Mouse (Mus musculus) C2C12 (cell line): ENCODE data around the gene Marf1. TPM values are rescaled to one million over a fixed set of nuclear protein-coding genes. Genes with fewer than 3 reads are reported as not detected.

Experiments used
- H3K27me3 ChIP-seq: one replicate; pipeline ENCODE4 v1.6.1; 2011; ENCODE audit not compliant: control insufficient read depth, insufficient read depth, insufficient read length
- H3K36me3 ChIP-seq: one replicate; pipeline ENCODE4 v1.6.1; 2011; ENCODE audit not compliant: control insufficient read depth, insufficient read depth
- H3K4me3 ChIP-seq: one replicate; pipeline ENCODE4 v1.5.1; 2011; ENCODE audit warnings: mild to moderate bottlenecking, control low read depth; ENCODE audit not compliant: poor library complexity, insufficient read depth, severe bottlenecking
- H3K79me2 ChIP-seq: one replicate; pipeline ENCODE4 v1.6.1; 2011; ENCODE audit not compliant: control insufficient read depth, insufficient read depth
- H3K79me3 ChIP-seq: one replicate; pipeline ENCODE4 v1.6.1; 2011; ENCODE audit warnings: low read depth, control low read depth
- H3ac ChIP-seq: one replicate; pipeline ENCODE3; 2011; ENCODE audit warnings: low read depth; ENCODE audit not compliant: control insufficient read depth, insufficient read length
- CEBPB ChIP-seq: IDR thresholded peaks from one replicate; pipeline ENCODE4 v1.6.1; 2011; ENCODE audit warnings: low read depth, mild to moderate bottlenecking, control low read depth, moderate library complexity
- CTCF ChIP-seq: IDR thresholded peaks from one replicate; pipeline ENCODE4 v1.5.1; 2011; ENCODE audit not compliant: control insufficient read depth, insufficient read depth, insufficient read length
- FOSL1 ChIP-seq: IDR thresholded peaks from one replicate; pipeline ENCODE4 v1.8.0; 2011; ENCODE audit warnings: mild to moderate bottlenecking, low read length; ENCODE audit not compliant: poor library complexity, insufficient read depth, severe bottlenecking
- MAX ChIP-seq: IDR thresholded peaks from one replicate; pipeline ENCODE4 v1.6.1; 2011; ENCODE audit warnings: mild to moderate bottlenecking, control low read depth
- MYOD1 ChIP-seq: IDR thresholded peaks from one replicate; pipeline ENCODE4 v1.6.1; 2011; ENCODE audit warnings: low read depth; ENCODE audit not compliant: control insufficient read depth, insufficient read length
- MYOG ChIP-seq: IDR thresholded peaks from one replicate; pipeline ENCODE4 v1.6.1; 2011; ENCODE audit not compliant: control insufficient read depth, insufficient read length; ENCODE audit errors: extremely low read depth
- USF1 ChIP-seq: IDR thresholded peaks from one replicate; pipeline ENCODE4 v1.6.1; 2011; ENCODE audit warnings: low read depth, mild to moderate bottlenecking, control low read depth, moderate library complexity
- polyA plus RNA-seq: library from polyadenylated mRNA; unstranded; fragments of >200 nt; fragmentation: generic; extraction: Trizol; gene quantifications from one replicate; pipeline ENCODE4 v1.2.1, GENCODE M21; 2012; ENCODE audit warnings: missing spikeins

The Marf1 gene
- polyA plus RNA-seq, 1 experiment: 7.0 TPM

DNA sequence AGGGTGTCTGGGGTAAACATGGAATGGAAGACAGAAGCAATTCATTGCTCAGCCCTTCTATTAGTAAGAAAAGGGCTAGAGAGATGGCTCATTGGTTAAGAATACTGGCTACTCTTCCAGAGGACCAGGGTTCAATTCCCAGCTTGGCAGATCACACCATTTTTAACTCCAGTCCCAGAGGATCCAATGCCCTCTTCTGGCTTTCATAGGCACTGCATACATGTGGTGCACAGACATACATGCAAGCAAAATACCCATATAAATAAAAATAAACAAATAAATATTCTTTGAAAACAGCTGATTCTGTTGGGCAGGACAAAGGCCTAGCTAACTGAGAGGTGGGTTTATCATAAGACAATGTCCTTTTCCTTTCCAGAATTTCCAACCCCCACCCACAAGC lies 40.6 kb downstream of the Marf1 start:
- no peak overlapping the region for H3ac ChIP-seq
- no peak for TF ChIP-seq FOSL1
- no peak for TF ChIP-seq USF1
- TF ChIP-seq CEBPB: no peak
- TF ChIP-seq CTCF: no peak
- TF ChIP-seq MAX: no peak
- no peak for TF ChIP-seq MYOG
- H3K79me3 ChIP-seq: no peaks in the 10 kb centered on the region
- H3K27me3 ChIP-seq: no peaks in the 10 kb centered on the region
- H3K4me3 ChIP-seq: no peak overlapping the region
- peaks cover 58% of the 10 kb centered on the region for H3K36me3 ChIP-seq
- H3K79me2 ChIP-seq: no peaks in the 10 kb centered on the region

DNA sequence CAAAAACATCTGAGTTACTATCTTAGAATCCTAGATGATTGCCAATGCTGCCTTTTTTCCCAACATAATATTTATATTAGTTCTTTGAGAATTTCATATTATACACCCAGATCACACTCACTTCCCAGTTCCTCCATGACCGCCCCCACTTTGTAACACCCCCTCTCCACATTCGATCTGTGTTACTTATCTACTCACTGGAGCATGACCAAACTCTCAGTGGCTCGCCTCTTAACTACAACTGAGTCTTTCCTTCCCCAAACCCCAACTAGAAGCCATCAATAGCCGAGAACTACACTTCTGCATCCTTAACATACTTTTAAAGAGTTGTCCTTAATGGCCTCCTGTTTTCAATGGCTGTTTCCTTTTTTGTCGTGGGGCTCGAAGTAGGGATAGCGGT lies 41.6 kb downstream of the Marf1 start:
- no peak overlapping the region for H3ac ChIP-seq
- peaks cover 52% of the 10 kb centered on the region for H3K36me3 ChIP-seq
- H3K79me2 ChIP-seq: no peaks in the 10 kb centered on the region
- no peak overlapping the region for H3K4me3 ChIP-seq
- no peaks in the 10 kb centered on the region for H3K27me3 ChIP-seq
- TF ChIP-seq USF1 (no peak), CEBPB (no peak), CTCF (no peak)
- H3K79me3 ChIP-seq: no peaks in the 10 kb centered on the region

DNA sequence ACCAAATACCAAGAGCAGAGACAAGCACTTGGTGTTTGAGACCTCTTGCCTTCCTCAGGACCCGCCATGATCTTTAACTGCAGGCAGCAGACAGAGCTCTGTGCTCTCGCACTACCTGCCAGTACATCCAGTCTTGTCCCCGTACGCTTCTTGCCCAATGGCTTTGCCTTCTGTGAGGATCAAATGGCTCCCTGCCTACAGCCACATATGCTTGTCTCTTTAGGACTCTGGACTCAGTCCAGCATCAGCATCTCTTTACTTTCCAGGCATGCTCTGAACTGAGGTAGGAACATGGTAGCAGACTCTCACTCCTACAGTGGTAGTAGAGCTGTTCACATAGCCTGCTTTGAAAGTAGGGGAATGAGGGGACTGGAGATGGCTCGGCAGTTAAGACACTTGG lies 42.2 kb downstream of the Marf1 start:
- no peak overlapping the region for H3K4me3 ChIP-seq

DNA sequence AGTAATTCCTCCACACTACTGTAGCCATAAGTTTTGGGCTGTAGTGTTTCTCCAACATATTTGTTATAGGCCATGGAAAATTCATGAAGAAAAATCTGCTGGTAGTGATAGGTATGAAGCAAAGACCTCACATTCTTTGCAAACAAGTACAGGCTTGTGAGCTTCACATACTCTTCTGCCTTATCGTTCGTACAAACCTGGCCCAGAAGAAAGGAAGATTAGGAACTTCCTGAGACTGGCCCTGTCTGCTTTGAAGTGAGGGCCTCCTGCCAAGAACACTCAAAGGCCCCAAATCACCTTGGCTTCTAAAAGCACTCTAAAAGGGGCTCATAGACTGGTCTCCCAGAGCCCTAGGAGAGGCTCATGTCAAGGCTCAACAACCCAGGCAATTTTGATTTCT lies 45.9 kb downstream of the Marf1 start:
- Histone ChIP-seq H3K79me3 (no peaks in the 10 kb centered on the region), H3K4me3 (no peak overlapping the region), H3K27me3 (no peaks in the 10 kb centered on the region), H3ac (no peak overlapping the region), H3K36me3 (peaks cover 35% of the 10 kb centered on the region), H3K79me2 (no peaks in the 10 kb centered on the region)
- TF ChIP-seq CEBPB (no peak), USF1 (no peak), FOSL1 (no peak), MAX (no peak)

More for the DNA sequence above, 42.2 kb downstream of the Marf1 start:
- H3K27me3 ChIP-seq: no peaks in the 10 kb centered on the region
- TF ChIP-seq FOSL1 (no peak), MYOG (no peak), MYOD1 (no peak), CTCF (no peak), CEBPB (no peak), MAX (no peak), USF1 (no peak)
- no peaks in the 10 kb centered on the region for H3K79me2 ChIP-seq
- no peak overlapping the region for H3ac ChIP-seq
- H3K36me3 ChIP-seq: peaks cover 46% of the 10 kb centered on the region
- H3K79me3 ChIP-seq: no peaks in the 10 kb centered on the region

DNA sequence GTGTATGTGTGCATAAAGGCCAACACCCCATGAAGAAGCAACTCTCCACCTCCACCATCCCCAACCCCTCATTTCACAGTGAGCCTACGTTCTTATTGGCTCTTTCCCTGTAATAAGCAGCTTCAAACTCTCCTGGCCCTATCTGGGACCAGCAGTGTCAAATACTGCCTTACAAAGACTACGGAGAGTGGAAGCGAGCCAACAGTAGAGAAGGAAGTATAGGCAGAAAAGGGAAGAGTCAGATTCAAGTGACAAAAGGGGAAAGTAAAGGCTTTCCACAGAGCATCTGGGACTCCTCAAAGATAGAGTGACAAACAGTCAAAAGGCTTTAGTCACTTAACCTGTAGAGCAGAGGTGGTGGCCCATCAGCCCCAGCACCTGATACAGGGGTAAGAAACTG lies 50.4 kb downstream of the Marf1 start:
- TF ChIP-seq MYOG (no peak), MYOD1 (no peak), CEBPB (no peak), FOSL1 (no peak), MAX (no peak), USF1 (no peak), CTCF (no peak)
- Histone ChIP-seq H3ac (no peak overlapping the region), H3K79me3 (no peaks in the 10 kb centered on the region), H3K27me3 (no peaks in the 10 kb centered on the region), H3K36me3 (peaks cover 47% of the 10 kb centered on the region), H3K79me2 (no peaks in the 10 kb centered on the region), H3K4me3 (no peak overlapping the region)

DNA sequence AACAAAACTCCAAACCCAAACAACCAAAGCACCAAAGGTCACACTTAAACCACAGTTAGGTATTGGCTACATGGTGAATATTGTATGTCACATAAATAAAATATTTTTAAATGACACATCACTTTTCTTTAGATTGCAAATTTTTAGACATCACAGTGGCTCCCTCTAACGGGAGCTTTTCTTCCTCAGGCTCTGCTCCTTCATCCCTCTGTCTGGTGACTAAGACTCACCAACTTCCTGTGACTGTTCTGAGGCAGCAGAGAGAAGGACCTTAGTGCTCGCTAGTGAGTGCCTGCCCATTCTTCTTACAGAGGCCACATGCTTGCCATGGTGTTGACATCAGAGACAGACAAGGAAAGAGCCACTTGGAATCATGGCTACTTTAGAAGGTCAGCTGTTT lies 51.0 kb downstream of the Marf1 start:
- no peak for TF ChIP-seq FOSL1
- TF ChIP-seq MYOG: no peak
- no peak for TF ChIP-seq CEBPB
- TF ChIP-seq USF1: no peak
- TF ChIP-seq MYOD1: no peak
- Histone ChIP-seq H3K36me3 (peaks cover 47% of the 10 kb centered on the region), H3ac (no peak overlapping the region)

More for the DNA sequence above, 51.0 kb downstream of the Marf1 start:
- Histone ChIP-seq H3K79me2 (no peaks in the 10 kb centered on the region), H3K4me3 (no peak overlapping the region), H3K79me3 (no peaks in the 10 kb centered on the region), H3K27me3 (no peaks in the 10 kb centered on the region)
